Mouse (Mus musculus) megakaryocyte, adult 5-6 weeks (primary cell): Measurements from ENCODE around the gene Zar1. TPM values are rescaled to one million over a fixed set of nuclear protein-coding genes. Genes with fewer than 3 reads are reported as not detected.

Experiments used
- total RNA-seq, 2 experiments: library from RNA; stranded (forward) in 1 of 2; stranded (reverse) in 1 of 2; fragments of 153-499, 151-499 nt in 1 of 2; fragments of 221-1000, 200-1000 nt in 1 of 2; gene quantifications; 2 replicates each; pipeline versions ENCODE4 v1.2.3 to v1.2.4; 2015 to 2017

The Zar1 gene
- total RNA-seq, 2 experiments from 2014 or later, result not detected

Other genes with a start within 250 kb of the Zar1 start
- gene Corin, start 76.8 kb downstream of the Zar1 start, total RNA-seq (2015), result not detected in 2 replicates
- not detected in 2 replicates for gene Corin, start 76.8 kb downstream of the Zar1 start, total RNA-seq (2017)
- gene Nfxl1, start 21.6 kb downstream of the Zar1 start, total RNA-seq (2015), result 18.5 and 24.1 TPM in 2 replicates
- gene Nfxl1, start 21.6 kb downstream of the Zar1 start, total RNA-seq (2017), result 12.8 and 17.7 TPM in 2 replicates
- gene Gm5868, start 6.3 kb upstream of the Zar1 start, total RNA-seq (2015), result not detected in 2 replicates
- gene Gm5868, start 6.3 kb upstream of the Zar1 start, total RNA-seq (2017), result not detected in 2 replicates
- gene Cnga1, start 63.0 kb upstream of the Zar1 start, total RNA-seq (2015), result 0.07 TPM in 1 of 2 replicates, not detected in the other
- gene Cnga1, start 63.0 kb upstream of the Zar1 start, total RNA-seq (2017), result 0.18 and 0.61 TPM in 2 replicates
- gene Nipal1, start 66.5 kb upstream of the Zar1 start, total RNA-seq (2015), result 0.02 and 0.30 TPM in 2 replicates
- 1.1 and 1.6 TPM in 2 replicates for gene Nipal1, start 66.5 kb upstream of the Zar1 start, total RNA-seq (2017)
- 2.8 and 5.3 TPM in 2 replicates for gene Txk, start 171.5 kb upstream of the Zar1 start, total RNA-seq (2015)
- gene Txk, start 171.5 kb upstream of the Zar1 start, total RNA-seq (2017), result 2.0 and 4.2 TPM in 2 replicates